Mouse (Mus musculus): ENCODE measurements at regions not wholly inside any gene's neighbourhood (a gene's known extent, or its start where the extent isn't known, plus 50 kb on each side); places are given as distances from the start of the nearest gene placed in this dataset.
A peak's percentile ranks its signal among the peaks of the same experiment; 100 is the strongest.

DNA sequence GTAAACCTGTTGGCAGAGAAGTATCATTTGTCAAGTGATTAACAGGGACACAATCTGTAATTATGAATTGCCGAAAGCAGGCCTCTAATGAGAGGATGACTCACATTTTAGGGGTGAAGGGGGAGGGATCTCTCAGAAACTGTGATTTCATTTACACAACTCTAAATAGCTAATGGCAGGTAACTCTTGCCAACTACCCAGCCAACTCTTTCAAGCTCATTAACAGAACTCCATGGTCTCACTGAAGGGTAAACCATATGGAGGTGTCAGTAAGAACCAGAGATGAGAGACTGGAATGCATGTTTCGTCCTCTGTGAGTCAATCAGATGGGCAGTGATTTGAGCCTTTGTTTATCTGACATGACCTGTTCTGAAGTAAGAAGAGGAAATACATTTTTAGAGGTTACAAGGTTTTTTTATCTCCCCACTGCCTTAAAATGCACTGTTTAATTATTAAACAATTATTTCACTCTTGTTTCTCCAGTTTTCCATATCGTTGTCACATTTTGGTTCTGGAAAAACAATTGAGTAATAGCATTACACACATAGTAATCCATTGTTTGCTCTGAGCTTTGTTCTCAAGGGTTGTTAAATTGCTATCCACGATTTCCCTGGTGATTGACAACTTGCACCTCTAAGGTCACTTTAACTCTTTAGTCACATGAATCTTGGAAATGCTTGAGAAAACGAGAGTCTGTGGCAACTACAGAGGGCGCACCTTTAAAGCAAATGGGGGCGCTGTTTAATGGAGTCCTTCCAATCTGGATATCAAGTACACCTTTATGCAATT lies 451.5 kb downstream of the Gm43517 start:
- no peak overlapping the region for H3K4me2 ChIP-seq
- peak; percentile 78; the same call in 1 of the 2 replicates for ATAC-seq (ENCODE audit: low FRiP score)
- H3K9me3 ChIP-seq: no peaks in the 10 kb centered on the region
- no peak overlapping the region for H3K27ac ChIP-seq
- no peaks in the 10 kb centered on the region for H3K4me1 ChIP-seq
- 40% methylated on average over 7 of the region's 7 CpGs for WGBS
- H3K9ac ChIP-seq: no peak overlapping the region
- no peak overlapping the region for H3K4me3 ChIP-seq (replicated peaks)
- H3K36me3 ChIP-seq (replicated peaks): no peaks in the 10 kb centered on the region
- no peaks in the 10 kb centered on the region for H3K27me3 ChIP-seq

DNA sequence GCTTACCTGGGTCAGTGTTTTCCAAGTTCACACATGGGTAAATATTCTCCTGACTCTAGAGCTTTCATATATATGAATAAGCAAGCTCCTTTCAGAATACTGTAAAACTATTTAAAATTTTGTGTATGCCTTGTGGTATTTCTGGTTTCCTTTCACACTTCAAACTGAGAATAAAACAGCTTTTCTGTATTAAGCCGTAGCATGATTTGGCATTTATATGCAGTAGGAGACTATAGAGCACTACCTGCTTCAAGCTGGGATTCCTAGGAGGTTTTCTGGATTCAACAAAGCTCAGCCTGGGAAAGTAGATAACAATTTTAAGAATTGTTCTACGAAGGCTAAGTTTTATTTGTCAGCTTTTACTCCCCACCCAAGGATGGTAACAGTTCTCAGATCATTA lies 500.5 kb downstream of the Gm43517 start:
- Histone ChIP-seq H3K4me2 (no peak overlapping the region), H3K4me1 (no peaks in the 10 kb centered on the region), H3K9ac (no peak overlapping the region), H3K27me3 (no peaks in the 10 kb centered on the region), H3K36me3 (replicated peaks) (no peaks in the 10 kb centered on the region), H3K9me3 (no peaks in the 10 kb centered on the region), H3K4me3 (replicated peaks) (no peak overlapping the region), H3K27ac (no peak overlapping the region)
- WGBS: 90% methylated on average over 2 of the region's 2 CpGs
- ATAC-seq (ENCODE audit: low FRiP score): no peak

DNA sequence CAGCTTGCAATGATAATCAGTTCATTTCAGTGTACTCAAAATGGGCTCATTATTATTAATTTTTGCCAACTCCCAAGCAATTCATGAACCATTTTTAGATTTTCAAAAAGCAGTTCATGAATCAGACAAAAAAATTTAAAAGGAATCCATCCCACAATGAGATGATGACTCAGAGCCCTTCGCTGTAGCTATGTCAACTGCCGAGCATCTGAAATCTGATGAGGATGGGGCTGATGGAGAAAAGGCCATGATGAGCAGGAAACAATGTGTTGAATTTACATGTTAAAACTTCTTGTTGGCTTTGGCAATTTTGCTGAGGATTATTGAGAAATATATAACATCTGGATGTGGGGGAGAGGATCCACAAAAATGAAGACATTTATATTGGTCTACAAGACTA lies 502.3 kb downstream of the Gm43517 start:
- no peak overlapping the region for H3K4me3 ChIP-seq (replicated peaks)
- no peaks in the 10 kb centered on the region for H3K4me1 ChIP-seq
- no peak for ATAC-seq (ENCODE audit: low FRiP score)
- H3K9me3 ChIP-seq: no peaks in the 10 kb centered on the region
- H3K4me2 ChIP-seq: no peak overlapping the region
- H3K9ac ChIP-seq: no peak overlapping the region
- no peaks in the 10 kb centered on the region for H3K27me3 ChIP-seq
- H3K27ac ChIP-seq: no peak overlapping the region
- no peaks in the 10 kb centered on the region for H3K36me3 ChIP-seq (replicated peaks)
- WGBS: 92% methylated on average over 2 of the region's 2 CpGs

DNA sequence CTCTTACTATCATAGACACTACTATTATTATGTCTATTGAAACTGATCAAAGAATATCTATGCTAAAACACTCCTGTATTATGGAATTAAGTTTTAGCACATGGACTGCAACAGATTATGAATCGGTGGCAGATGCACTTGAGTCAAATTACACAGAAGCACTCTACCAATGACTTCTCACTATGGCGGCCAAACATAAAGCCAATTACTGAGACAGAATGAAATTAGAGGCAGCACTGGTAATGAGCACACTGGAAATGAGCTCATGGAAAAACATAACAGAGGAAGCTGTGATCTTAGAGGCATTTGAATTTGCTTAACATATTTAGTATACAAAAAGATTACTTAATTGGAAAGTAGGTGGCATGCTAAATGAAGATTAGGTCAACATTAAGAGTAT lies 512.8 kb downstream of the Gm43517 start:
- Histone ChIP-seq H3K4me2 (no peak overlapping the region), H3K27ac (no peak overlapping the region), H3K36me3 (replicated peaks) (no peaks in the 10 kb centered on the region), H3K4me3 (replicated peaks) (no peak overlapping the region), H3K27me3 (no peaks in the 10 kb centered on the region), H3K4me1 (no peaks in the 10 kb centered on the region), H3K9me3 (no peaks in the 10 kb centered on the region), H3K9ac (no peak overlapping the region)
- ATAC-seq (ENCODE audit: low FRiP score): no peak; the same call in 1 of the 2 replicates
- 55% methylated on average over 2 of the region's 2 CpGs for WGBS

DNA sequence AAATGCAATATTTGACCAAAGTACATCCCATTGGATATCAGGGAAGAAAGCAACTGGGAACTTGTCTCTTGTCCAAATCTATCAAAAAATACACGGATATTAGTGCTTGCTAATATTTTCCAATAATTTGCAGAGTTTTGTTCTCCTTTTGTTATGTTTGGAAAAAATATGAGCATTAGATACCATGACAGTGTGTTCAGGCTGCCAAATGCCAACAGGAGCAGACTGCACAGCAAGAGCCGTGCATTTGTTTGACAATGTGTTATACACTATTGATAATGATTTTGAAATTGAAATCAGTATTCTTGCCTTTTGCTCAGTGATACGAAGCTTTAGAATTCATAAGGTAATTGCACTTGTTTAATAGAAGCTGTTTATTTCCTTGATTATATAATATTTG lies 530.7 kb downstream of the Gm43517 start:
- Histone ChIP-seq H3K4me1 (no peaks in the 10 kb centered on the region), H3K4me3 (replicated peaks) (no peak overlapping the region), H3K9me3 (no peaks in the 10 kb centered on the region), H3K9ac (no peak overlapping the region), H3K36me3 (replicated peaks) (no peaks in the 10 kb centered on the region), H3K27me3 (no peaks in the 10 kb centered on the region), H3K27ac (no peak overlapping the region), H3K4me2 (no peak overlapping the region)
- ATAC-seq (ENCODE audit: low FRiP score): no peak
- WGBS: 88% methylated on average over 3 of the region's 3 CpGs

DNA sequence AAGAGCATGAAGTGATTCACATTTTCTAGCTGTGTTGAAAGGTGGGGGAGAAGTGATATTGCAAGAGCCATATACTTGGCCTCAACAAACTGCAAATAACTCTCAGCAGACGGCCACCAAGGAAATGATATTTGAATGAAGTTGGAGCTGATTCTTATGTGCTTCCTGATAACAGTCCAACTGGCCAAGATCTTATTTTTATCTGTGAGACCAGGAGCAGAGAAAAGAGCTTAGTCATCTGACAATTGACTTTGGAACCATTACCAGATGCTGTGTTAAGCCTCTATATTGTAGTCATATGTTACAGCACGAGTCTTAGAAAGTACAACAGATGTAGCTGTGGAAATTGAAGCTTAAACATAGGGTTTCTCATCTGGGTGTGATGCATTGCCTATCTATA lies 536.6 kb downstream of the Gm43517 start:
- H3K36me3 ChIP-seq (replicated peaks): no peaks in the 10 kb centered on the region
- no peak for ATAC-seq (ENCODE audit: low FRiP score)
- WGBS: 73% methylated on average over 2 of the region's 2 CpGs

DNA sequence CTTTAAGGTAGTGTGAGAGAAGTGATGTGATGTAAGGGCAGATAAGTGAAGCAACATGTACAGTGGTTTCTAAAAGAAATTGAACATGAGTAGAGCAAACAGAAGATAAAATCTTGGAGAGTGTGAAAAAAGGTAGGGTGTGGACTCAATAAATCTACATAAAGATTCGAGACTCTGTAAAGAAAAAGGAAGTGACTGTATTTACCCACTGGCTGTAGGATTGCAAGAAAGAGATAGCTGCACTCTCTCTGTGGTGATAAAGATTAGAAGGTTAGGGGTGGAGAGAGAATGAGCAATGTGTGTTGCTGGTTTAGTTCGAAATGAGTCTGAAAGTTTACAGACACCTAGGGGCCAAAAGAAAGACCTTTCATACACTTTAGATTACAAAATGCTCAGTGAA lies 555.8 kb downstream of the Gm43517 start:
- H3K4me1 ChIP-seq: peaks cover 7% of the 10 kb centered on the region; the same call in 1 of the 2 replicates
- 85% methylated on average over 2 of the region's 2 CpGs for WGBS

More for the DNA sequence above, 536.6 kb downstream of the Gm43517 start:
- H3K4me2 ChIP-seq: no peak overlapping the region
- H3K4me3 ChIP-seq (replicated peaks): no peak overlapping the region
- no peaks in the 10 kb centered on the region for H3K27me3 ChIP-seq
- H3K9ac ChIP-seq: no peak overlapping the region
- H3K9me3 ChIP-seq: no peaks in the 10 kb centered on the region
- no peak overlapping the region for H3K27ac ChIP-seq
- H3K4me1 ChIP-seq: no peaks in the 10 kb centered on the region

DNA sequence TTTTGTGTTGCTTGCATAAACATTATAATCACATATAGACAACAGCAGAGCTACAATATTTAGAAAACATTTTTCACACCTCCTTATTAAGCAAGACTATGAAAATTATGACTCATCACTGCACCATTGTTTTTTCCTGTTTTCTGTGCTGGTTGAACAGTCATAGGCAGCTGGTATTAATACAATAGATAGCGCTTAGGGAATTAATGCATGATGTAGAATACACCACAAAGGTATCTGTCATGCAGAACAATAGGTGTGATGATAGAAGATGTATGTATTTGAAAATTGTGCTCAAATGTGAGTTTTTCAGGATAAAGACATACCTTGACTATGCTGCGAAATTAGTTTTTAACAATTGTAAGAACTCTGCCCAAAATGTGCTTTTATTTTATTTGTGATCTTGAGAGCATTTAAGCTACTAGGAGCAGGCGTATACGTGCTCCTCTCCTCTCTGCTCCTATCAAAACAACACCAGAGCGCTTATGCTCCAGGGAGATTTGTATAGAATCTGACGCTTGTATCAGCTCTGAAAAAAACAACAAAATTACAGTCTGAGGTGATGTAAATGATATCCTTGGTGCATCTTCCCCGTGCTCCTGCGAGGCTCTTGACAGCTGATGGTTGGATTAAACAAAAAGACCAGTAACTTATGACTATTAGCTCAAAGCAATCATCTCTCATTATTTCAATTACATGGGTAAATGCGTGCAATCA lies 560.1 kb downstream of the Gm43517 start:
- H3K4me2 ChIP-seq: no peak overlapping the region
- no peaks in the 10 kb centered on the region for H3K27me3 ChIP-seq
- no peak overlapping the region for H3K4me3 ChIP-seq (replicated peaks)
- no peak overlapping the region for H3K9ac ChIP-seq
- peaks cover 13% of the 10 kb centered on the region for H3K4me1 ChIP-seq
- peak; percentile 75 for ATAC-seq (ENCODE audit: low FRiP score)
- WGBS: 42% methylated on average over 9 of the region's 9 CpGs
- no peaks in the 10 kb centered on the region for H3K9me3 ChIP-seq
- H3K36me3 ChIP-seq (replicated peaks): no peaks in the 10 kb centered on the region
- peak overlapping the region; percentile 74 for H3K27ac ChIP-seq

More for the DNA sequence above, 555.8 kb downstream of the Gm43517 start:
- no peaks in the 10 kb centered on the region for H3K36me3 ChIP-seq (replicated peaks)
- H3K27me3 ChIP-seq: no peaks in the 10 kb centered on the region
- H3K4me2 ChIP-seq: no peak overlapping the region
- H3K27ac ChIP-seq: no peak overlapping the region
- H3K9me3 ChIP-seq: no peaks in the 10 kb centered on the region
- no peak overlapping the region for H3K9ac ChIP-seq
- H3K4me3 ChIP-seq (replicated peaks): no peak overlapping the region
- ATAC-seq (ENCODE audit: low FRiP score): no peak

DNA sequence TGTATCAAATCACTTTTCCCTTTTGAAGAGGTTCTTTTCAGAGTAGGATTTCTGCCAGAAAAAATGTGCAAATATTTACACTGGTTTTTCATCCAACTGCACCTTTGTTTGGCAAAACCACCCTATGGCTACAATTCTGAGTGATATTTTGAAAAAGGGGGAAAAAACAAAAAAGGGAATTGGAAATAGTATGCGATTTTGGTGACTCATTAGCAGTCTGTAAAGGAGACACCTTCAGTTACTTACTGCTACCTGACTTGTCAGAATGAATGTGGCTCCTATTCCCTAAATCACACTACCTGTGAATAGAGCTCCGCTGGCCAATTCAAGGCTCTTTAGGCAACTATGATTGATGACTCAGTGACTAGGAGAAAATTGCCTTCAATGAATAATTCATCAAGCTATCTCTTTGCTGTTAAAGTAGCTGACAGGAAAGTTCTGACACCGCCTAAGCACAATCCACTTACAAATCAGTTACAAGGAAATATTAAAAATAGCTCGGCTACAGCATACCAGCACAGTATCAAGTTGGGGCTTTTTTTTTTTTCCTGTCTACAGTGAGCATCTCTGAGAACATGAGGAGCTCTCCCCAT lies 560.8 kb downstream of the Gm43517 start:
- no peak overlapping the region for H3K4me2 ChIP-seq
- 19% methylated on average over 4 of the region's 4 CpGs for WGBS
- no peaks in the 10 kb centered on the region for H3K36me3 ChIP-seq (replicated peaks)
- H3K4me1 ChIP-seq: peaks cover 13% of the 10 kb centered on the region
- no peak overlapping the region for H3K9ac ChIP-seq
- ATAC-seq (ENCODE audit: low FRiP score): peak; percentile 67; the same call in 1 of the 2 replicates
- no peak overlapping the region for H3K4me3 ChIP-seq (replicated peaks)
- peak overlapping the region; percentile 74 for H3K27ac ChIP-seq
- no peaks in the 10 kb centered on the region for H3K9me3 ChIP-seq
- no peaks in the 10 kb centered on the region for H3K27me3 ChIP-seq

DNA sequence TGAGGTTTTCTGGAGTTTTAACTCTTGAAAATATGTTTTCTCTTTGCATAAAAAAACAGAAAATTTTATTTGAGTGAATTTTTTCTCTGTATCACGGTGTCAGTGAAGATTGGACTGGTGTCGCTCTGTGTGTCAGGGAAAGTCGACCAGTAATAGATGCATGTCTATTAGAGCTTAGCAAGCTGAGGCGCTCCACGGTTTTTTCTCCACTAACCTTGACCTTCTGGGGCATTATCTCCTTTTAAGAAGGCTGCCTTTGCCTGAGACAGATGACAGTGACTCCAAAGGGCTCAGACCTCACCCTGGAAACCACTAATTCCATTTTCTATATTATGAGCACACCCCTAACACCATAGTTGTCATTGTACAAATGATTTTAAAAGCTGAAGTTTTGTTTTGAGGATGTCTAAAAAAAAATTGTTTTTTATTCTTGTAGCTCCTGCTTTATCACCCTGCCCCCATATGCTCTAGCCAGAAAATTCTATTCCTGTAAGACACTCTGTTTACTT lies 561.8 kb downstream of the Gm43517 start:
- ATAC-seq (ENCODE audit: low FRiP score): peak; percentile 47; the same call in 1 of the 2 replicates
- no peaks in the 10 kb centered on the region for H3K36me3 ChIP-seq (replicated peaks)
- H3K4me2 ChIP-seq: no peak overlapping the region
- H3K27ac ChIP-seq: peak overlapping the region; percentile 44; the same call in 1 of the 2 replicates
- no peak overlapping the region for H3K9ac ChIP-seq
- no peak overlapping the region for H3K4me3 ChIP-seq (replicated peaks)
- peaks cover 13% of the 10 kb centered on the region for H3K4me1 ChIP-seq
- 37% methylated on average over 5 of the region's 5 CpGs for WGBS
- no peaks in the 10 kb centered on the region for H3K9me3 ChIP-seq
- H3K27me3 ChIP-seq: no peaks in the 10 kb centered on the region

DNA sequence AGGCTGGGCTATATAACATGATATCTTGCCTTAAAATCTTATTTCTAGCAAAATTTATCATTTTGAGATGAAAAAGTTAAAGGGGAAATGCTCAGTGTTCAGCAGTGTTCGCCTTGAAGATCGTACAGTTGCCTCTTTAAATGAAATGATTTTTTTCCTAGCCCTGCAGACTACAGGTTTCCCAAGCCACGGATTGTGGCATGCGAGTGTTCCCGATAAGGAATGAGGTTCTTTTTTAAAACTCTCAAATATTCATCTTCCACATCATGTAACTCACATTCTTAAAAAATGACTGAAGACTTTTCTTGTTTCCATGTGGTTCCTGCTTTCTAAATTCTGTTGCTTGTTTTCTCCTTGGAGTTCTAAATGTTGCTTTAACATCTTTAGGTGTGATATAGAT lies 566.0 kb downstream of the Gm43517 start:
- Histone ChIP-seq H3K4me1 (peaks cover 5% of the 10 kb centered on the region), H3K27me3 (no peaks in the 10 kb centered on the region), H3K4me2 (no peak overlapping the region), H3K4me3 (replicated peaks) (no peak overlapping the region), H3K9ac (no peak overlapping the region), H3K27ac (no peak overlapping the region), H3K36me3 (replicated peaks) (no peaks in the 10 kb centered on the region), H3K9me3 (no peaks in the 10 kb centered on the region)
- WGBS: 87% methylated on average over 5 of the region's 5 CpGs
- ATAC-seq (ENCODE audit: low FRiP score): no peak

DNA sequence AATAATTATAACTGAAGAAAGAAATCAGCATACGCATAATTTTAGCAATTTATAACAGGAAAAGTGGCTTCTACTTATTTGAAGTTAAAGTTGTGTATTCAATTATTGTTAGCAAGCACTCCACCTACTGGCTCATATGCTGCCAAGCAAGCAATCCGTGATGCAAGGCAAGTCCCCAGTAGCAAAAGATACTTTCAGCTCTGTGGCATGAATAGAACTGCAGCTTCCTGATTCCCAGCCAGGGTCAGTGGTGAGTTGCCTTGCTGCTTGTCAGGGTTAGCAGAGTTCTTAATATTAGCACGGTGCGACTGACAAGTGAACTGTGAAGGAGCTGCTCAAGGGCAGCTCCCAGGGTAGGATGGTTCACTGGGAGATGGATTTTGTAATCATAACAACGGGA lies 566.8 kb downstream of the Gm43517 start:
- H3K4me1 ChIP-seq: peaks cover 1% of the 10 kb centered on the region
- H3K9ac ChIP-seq: no peak overlapping the region
- H3K27ac ChIP-seq: no peak overlapping the region
- no peak overlapping the region for H3K4me2 ChIP-seq
- no peaks in the 10 kb centered on the region for H3K9me3 ChIP-seq
- no peaks in the 10 kb centered on the region for H3K36me3 ChIP-seq (replicated peaks)
- H3K4me3 ChIP-seq (replicated peaks): no peak overlapping the region
- 36% methylated on average over 5 of the region's 5 CpGs for WGBS
- H3K27me3 ChIP-seq: no peaks in the 10 kb centered on the region
- ATAC-seq (ENCODE audit: low FRiP score): peak; percentile 75; the same call in 1 of the 2 replicates

All from forebrain, embryonic 12.5 days (tissue).